In the genomic region with DNA sequence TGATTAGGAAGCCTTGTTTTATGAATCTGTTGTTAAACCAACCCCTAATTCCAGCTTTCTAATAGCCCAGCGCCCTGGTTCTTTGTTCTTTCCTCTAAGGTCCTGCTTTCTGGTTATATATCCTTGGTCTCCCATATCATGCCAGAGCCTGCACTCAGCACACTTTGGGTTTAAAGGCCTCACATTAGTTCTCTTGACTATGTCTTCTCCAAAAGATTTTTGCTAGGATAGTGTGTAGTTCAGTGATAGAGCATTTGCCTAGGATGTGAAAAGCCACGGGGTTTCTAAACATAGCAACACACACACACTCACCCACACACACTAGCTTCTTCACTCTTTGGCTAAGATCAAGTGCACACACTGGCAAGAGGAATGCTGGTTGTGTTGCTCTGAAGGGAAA, we compare ENCODE assay signal across 8 mouse cellular contexts.
DNase-seq lines count a peak whose midpoint lies in the region; ATAC-seq and TF ChIP-seq lines count a peak whose summit lies in the region.

No protein-coding gene starts in this region.

- no peak overlapping the region for H3K9ac ChIP-seq in heart, adult 2 months (ENCODE audit: low read depth, low read length)
- H3K9ac ChIP-seq in embryonic facial prominence, embryonic 12.5 days = peak overlapping the region; percentile 64; the same call in 1 of the 2 replicates
- peak overlapping the region; percentile 85 for H3K9ac ChIP-seq in hindbrain, embryonic 13.5 days

- H3K4me2 ChIP-seq in embryonic facial prominence, embryonic 12.5 days (replicated peaks) = peak overlapping the region; percentile 98
- H3K4me2 ChIP-seq in hindbrain, embryonic 13.5 days = peak overlapping the region; percentile 85

- WGBS in heart, adult 2 months = 10% methylated on average over 2 of the region's 2 CpGs
- WGBS in embryonic facial prominence, embryonic 12.5 days = 28% methylated on average over 2 of the region's 2 CpGs
- 12% methylated on average over 2 of the region's 2 CpGs for WGBS in hindbrain, embryonic 13.5 days

- no peak for DNase-seq in heart, adult 2 months
- DNase-seq in heart, adult 11 months = no peak
- peak; percentile 22 for DNase-seq in lung, postnatal 36 days
- DNase-seq in adrenal gland, postnatal 14 days = no peak
- DNase-seq in urinary bladder, postnatal 36 days (ENCODE audit: low spot score in 2 of 2) = no peak
- DNase-seq in adipocyte (ENCODE audit: low spot score) = no peak

- no peaks in the 10 kb centered on the region for H3K79me2 ChIP-seq in heart, adult 2 months (replicated peaks; ENCODE audit: control insufficient read depth, insufficient read depth, low read length)

- no peaks in the 10 kb centered on the region for H3K9me3 ChIP-seq in embryonic facial prominence, embryonic 12.5 days
- H3K9me3 ChIP-seq in hindbrain, embryonic 13.5 days = peaks cover 4% of the 10 kb centered on the region; the same call in 1 of the 2 replicates

- TF ChIP-seq EP300 in heart, adult 2 months (IDR thresholded peaks at IDR 0.05; ENCODE audit: insufficient read depth, low read depth, low read length) = no peak

- no peak for ATAC-seq in embryonic facial prominence, embryonic 12.5 days (ENCODE audit: insufficient number of reproducible peaks, insufficient read depth, low FRiP score, low TSS enrichment)
- ATAC-seq in hindbrain, embryonic 13.5 days (ENCODE audit: low FRiP score) = peak; percentile 22; the same call in 1 of the 2 replicates

- H3K4me1 ChIP-seq in heart, adult 2 months (ENCODE audit: control insufficient read depth, insufficient read depth, low read length) = peaks cover 1% of the 10 kb centered on the region; the same call in 1 of the 2 replicates
- 0 out of 2 replicates have a peak, but pooled peaks cover 2% of the 10 kb centered on the region for H3K4me1 ChIP-seq in embryonic facial prominence, embryonic 12.5 days
- peaks cover 13% of the 10 kb centered on the region for H3K4me1 ChIP-seq in hindbrain, embryonic 13.5 days (replicated peaks)

- H3K4me3 ChIP-seq in heart, adult 2 months = peak overlapping the region; percentile 65
- peak overlapping the region; percentile 54 for H3K4me3 ChIP-seq in embryonic facial prominence, embryonic 12.5 days
- H3K4me3 ChIP-seq in hindbrain, embryonic 13.5 days = peak overlapping the region; percentile 60

- no peak for TF ChIP-seq POLR2A in heart, adult 2 months (IDR thresholded peaks at IDR 0.05; ENCODE audit: insufficient read depth, low read depth, low read length)

- peak overlapping the region; percentile 65 for H3K27ac ChIP-seq in heart, adult 2 months
- no peak overlapping the region for H3K27ac ChIP-seq in embryonic facial prominence, embryonic 12.5 days
- peak overlapping the region; percentile 96 for H3K27ac ChIP-seq in hindbrain, embryonic 13.5 days

- no peak for TF ChIP-seq CTCF in heart, adult 2 months (IDR thresholded peaks at IDR 0.05)

- no peaks in the 10 kb centered on the region for H3K27me3 ChIP-seq in heart, adult 2 months (ENCODE audit: control insufficient read depth, insufficient read depth, low read length)
- H3K27me3 ChIP-seq in embryonic facial prominence, embryonic 12.5 days = no peaks in the 10 kb centered on the region
- no peaks in the 10 kb centered on the region for H3K27me3 ChIP-seq in hindbrain, embryonic 13.5 days

- intact Hi-C loops in heart, adult 2 months (cut with DNase I) = loop anchor here (2.0 to 5.0 kb wide), 2 partner anchors 40 to 175 kb away; partner anchors contain the start of gene Arhgap21

- H3K36me3 ChIP-seq in heart, adult 2 months (ENCODE audit: control insufficient read depth, insufficient read depth, low read length) = no peaks in the 10 kb centered on the region
- no peaks in the 10 kb centered on the region for H3K36me3 ChIP-seq in embryonic facial prominence, embryonic 12.5 days
- H3K36me3 ChIP-seq in hindbrain, embryonic 13.5 days = no peaks in the 10 kb centered on the region
